Comparison of ENCODE assay signal across 26 mouse cellular contexts in the genomic region with DNA sequence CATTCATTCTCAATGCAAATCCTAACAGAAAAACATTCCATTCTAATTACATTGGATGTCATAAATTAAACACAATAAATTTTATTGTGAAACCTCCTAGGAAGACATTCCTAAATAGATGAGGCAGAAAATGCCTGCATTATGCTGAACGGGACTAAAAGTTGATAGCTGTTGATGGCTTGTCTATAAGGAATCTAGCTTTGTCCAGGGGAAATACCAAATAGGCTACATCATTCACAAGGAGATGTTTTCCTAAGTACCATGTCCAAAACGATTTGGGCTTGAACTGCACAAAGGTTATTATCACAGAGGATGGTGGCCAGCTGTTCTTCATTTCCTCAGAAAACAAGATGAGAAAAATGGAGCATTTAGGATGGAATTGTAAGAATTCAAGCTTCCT.
DNase-seq lines count a peak whose midpoint lies in the region; ATAC-seq and TF ChIP-seq lines count a peak whose summit lies in the region.
"Had no signal": no experiment of that assay in that cellular context is flagged by ENCODE, and none has a peak within 500 bp of the region (broad histone marks: within the 10 kb centered on the region; RNA-seq: fewer than 3 reads in every experiment).

No protein-coding gene starts in this region.

- no peak overlapping the region for H3K4me3 ChIP-seq in embryonic facial prominence, embryonic 11.5 days (ENCODE audit: low read depth, low read length)
- H3K4me3 ChIP-seq in embryonic facial prominence, embryonic 10.5 days: no peak overlapping the region
- no peak overlapping the region for H3K4me3 ChIP-seq in embryonic fibroblast, embryonic 13.5 days (ENCODE audit: insufficient read depth, low read length)
- H3K4me3 ChIP-seq in forebrain, embryonic 16.5 days (replicated peaks; ENCODE audit: low read length): no peak overlapping the region
- no peak overlapping the region for H3K4me3 ChIP-seq in midbrain, embryonic 11.5 days (ENCODE audit: low read depth, low read length)
- H3K4me3 ChIP-seq: embryonic facial prominence, embryonic 15.5 days; heart, embryonic 15.5 days; layer of hippocampus, adult 2 months; limb, embryonic 12.5 days; liver, embryonic 12.5 days; midbrain, embryonic 13.5 days had no signal

- TF ChIP-seq CTCF in embryonic fibroblast, embryonic 13.5 days (IDR thresholded peaks at IDR 0.05; ENCODE audit: borderline replicate concordance, insufficient read depth, low read length): no peak

- no peak overlapping the region for H3K9ac ChIP-seq in embryonic facial prominence, embryonic 11.5 days (replicated peaks; ENCODE audit: low read length)
- H3K9ac ChIP-seq in forebrain, embryonic 16.5 days (replicated peaks; ENCODE audit: low read depth, low read length): no peak overlapping the region
- no peak overlapping the region for H3K9ac ChIP-seq in midbrain, embryonic 11.5 days (ENCODE audit: low read length)
- H3K9ac ChIP-seq: embryonic facial prominence, embryonic 15.5 days; heart, embryonic 15.5 days; limb, embryonic 12.5 days; liver, embryonic 12.5 days; midbrain, embryonic 13.5 days had no signal

- no peaks in the 10 kb centered on the region for H3K27me3 ChIP-seq in embryonic facial prominence, embryonic 11.5 days (ENCODE audit: control insufficient read depth, insufficient read depth, low read length)
- H3K27me3 ChIP-seq in embryonic facial prominence, embryonic 10.5 days (replicated peaks; ENCODE audit: low read depth, poor library complexity, severe bottlenecking): no peaks in the 10 kb centered on the region
- H3K27me3 ChIP-seq in forebrain, embryonic 16.5 days (replicated peaks; ENCODE audit: control insufficient read depth, insufficient read depth, low read length): no peaks in the 10 kb centered on the region
- no peaks in the 10 kb centered on the region for H3K27me3 ChIP-seq in midbrain, embryonic 11.5 days (ENCODE audit: control insufficient read depth, insufficient read depth, low read length)
- H3K27me3 ChIP-seq: CH12.LX; embryonic facial prominence, embryonic 15.5 days; heart, embryonic 15.5 days; limb, embryonic 12.5 days; liver, embryonic 12.5 days; midbrain, embryonic 13.5 days had no signal

- 12% methylated on average over 2 of the region's 2 CpGs for WGBS in embryonic facial prominence, embryonic 11.5 days
- WGBS in embryonic facial prominence, embryonic 10.5 days: 23% methylated on average over 2 of the region's 2 CpGs
- WGBS in forebrain, embryonic 16.5 days: 12% methylated on average over 2 of the region's 2 CpGs
- WGBS in midbrain, embryonic 11.5 days: 48% methylated on average over 2 of the region's 2 CpGs

- DNase-seq in embryonic facial prominence, embryonic 11.5 days (ENCODE audit: low spot score): peak; percentile 68
- no peak for DNase-seq in embryonic facial prominence, embryonic 10.5 days (ENCODE audit: low spot score)
- DNase-seq in kidney, postnatal 10 days: peak; percentile 8
- DNase-seq in kidney, adult 8-10 months: no peak
- peak; percentile 45 for DNase-seq in adipocyte (ENCODE audit: low spot score)
- no peak for DNase-seq in midbrain, embryonic 11.5 days (ENCODE audit: low spot score, missing footprints)
- DNase-seq: adrenal gland, postnatal 14 days; cerebellum, adult 8-10 months; gastrocnemius, postnatal 36 days; kidney, postnatal 25 days; lung, adult 18-20 months; lung, postnatal 14 days; right cerebral cortex, postnatal 14 days; thymus, postnatal 14 days had no signal

- no peak overlapping the region for H3K4me2 ChIP-seq in embryonic facial prominence, embryonic 11.5 days (ENCODE audit: low read depth, low read length)
- no peak overlapping the region for H3K4me2 ChIP-seq in forebrain, embryonic 16.5 days (ENCODE audit: low read length)
- no peak overlapping the region for H3K4me2 ChIP-seq in midbrain, embryonic 11.5 days
- H3K4me2 ChIP-seq: embryonic facial prominence, embryonic 15.5 days; heart, embryonic 15.5 days; limb, embryonic 12.5 days; liver, embryonic 12.5 days; midbrain, embryonic 13.5 days had no signal

- H3K9me3 ChIP-seq in embryonic facial prominence, embryonic 11.5 days (replicated peaks; ENCODE audit: control insufficient read depth, low read length): no peaks in the 10 kb centered on the region
- no peaks in the 10 kb centered on the region for H3K9me3 ChIP-seq in embryonic facial prominence, embryonic 10.5 days
- H3K9me3 ChIP-seq in forebrain, embryonic 16.5 days (ENCODE audit: control insufficient read depth, low read length): no peaks in the 10 kb centered on the region
- no peaks in the 10 kb centered on the region for H3K9me3 ChIP-seq in midbrain, embryonic 11.5 days (ENCODE audit: control insufficient read depth, low read length)
- H3K9me3 ChIP-seq: embryonic facial prominence, embryonic 15.5 days; heart, embryonic 15.5 days; limb, embryonic 12.5 days; liver, embryonic 12.5 days; midbrain, embryonic 13.5 days had no signal

- no peaks in the 10 kb centered on the region for H3K36me3 ChIP-seq in embryonic facial prominence, embryonic 11.5 days (replicated peaks; ENCODE audit: control insufficient read depth, insufficient read depth, low read depth, low read length)
- H3K36me3 ChIP-seq in embryonic facial prominence, embryonic 10.5 days (replicated peaks): no peaks in the 10 kb centered on the region
- no peaks in the 10 kb centered on the region for H3K36me3 ChIP-seq in forebrain, embryonic 16.5 days (ENCODE audit: control insufficient read depth, insufficient read depth)
- no peaks in the 10 kb centered on the region for H3K36me3 ChIP-seq in midbrain, embryonic 11.5 days (ENCODE audit: control insufficient read depth, insufficient read depth, low read length)
- H3K36me3 ChIP-seq: embryonic facial prominence, embryonic 15.5 days; G1E; heart, embryonic 15.5 days; limb, embryonic 12.5 days; liver, embryonic 12.5 days; midbrain, embryonic 13.5 days had no signal

- H3K4me1 ChIP-seq in embryonic facial prominence, embryonic 11.5 days (ENCODE audit: control insufficient read depth, insufficient read depth, low read length): no peaks in the 10 kb centered on the region
- H3K4me1 ChIP-seq in embryonic facial prominence, embryonic 10.5 days: peaks cover 14% of the 10 kb centered on the region
- peaks cover 11% of the 10 kb centered on the region for H3K4me1 ChIP-seq in embryonic fibroblast, embryonic 13.5 days (ENCODE audit: control insufficient read depth, insufficient read depth, low read length)
- H3K4me1 ChIP-seq in forebrain, embryonic 16.5 days (replicated peaks; ENCODE audit: control insufficient read depth, insufficient read depth, low read length): 0 out of 2 replicates have a peak, but pooled peaks cover 3% of the 10 kb centered on the region
- 0 out of 2 replicates have a peak, but pooled peaks cover 2% of the 10 kb centered on the region for H3K4me1 ChIP-seq in midbrain, embryonic 11.5 days (ENCODE audit: control insufficient read depth, insufficient read depth, low read length)
- H3K4me1 ChIP-seq: embryonic facial prominence, embryonic 15.5 days; heart, embryonic 15.5 days; liver, embryonic 12.5 days; midbrain, embryonic 13.5 days had no signal

- TF ChIP-seq POLR2A in embryonic fibroblast, embryonic 13.5 days (IDR thresholded peaks at IDR 0.05; ENCODE audit: low read depth, low read length): no peak

- no peak for ATAC-seq in embryonic facial prominence, embryonic 11.5 days (replicated peaks; ENCODE audit: insufficient number of reproducible peaks, low FRiP score, low TSS enrichment, low read depth)
- no peak for ATAC-seq in forebrain, embryonic 16.5 days
- ATAC-seq in midbrain, embryonic 11.5 days (ENCODE audit: low FRiP score): no peak
- ATAC-seq: hindbrain, postnatal 0 days; intestine, postnatal 0 days; liver, embryonic 12.5 days; midbrain, embryonic 13.5 days had no signal

- H3K27ac ChIP-seq in embryonic facial prominence, embryonic 11.5 days (replicated peaks; ENCODE audit: low read depth, low read length): no peak overlapping the region
- H3K27ac ChIP-seq in embryonic facial prominence, embryonic 10.5 days (replicated peaks): no peak overlapping the region
- peak overlapping the region; percentile 90 for H3K27ac ChIP-seq in embryonic fibroblast, embryonic 13.5 days (ENCODE audit: insufficient read depth, low read length)
- no peak overlapping the region for H3K27ac ChIP-seq in forebrain, embryonic 16.5 days (ENCODE audit: low read length)
- H3K27ac ChIP-seq in midbrain, embryonic 11.5 days (ENCODE audit: low read depth, low read length): no peak overlapping the region
- H3K27ac ChIP-seq: embryonic facial prominence, embryonic 15.5 days; heart, embryonic 15.5 days; hindbrain, postnatal 0 days; layer of hippocampus, adult 2 months; limb, embryonic 12.5 days; liver, embryonic 12.5 days; midbrain, embryonic 13.5 days had no signal

Comparison
In these comparisons a context has a peak if more than half of its experiments do, and no peak if none do; other contexts are left out.
1. DNase-seq: peak in embryonic facial prominence, embryonic 11.5 days (single experiment), kidney, postnatal 10 days (single experiment) and adipocyte (single experiment); none in embryonic facial prominence, embryonic 10.5 days (single experiment), kidney, adult 8-10 months (0 of 2) and midbrain, embryonic 11.5 days (single experiment).